Mouse (Mus musculus) MEL-GATA-1-ER (cell line): ENCODE results near the gene Anp32e.
"Not testable (repeated sequence)": the region's sequence is repeated elsewhere in the genome, so short reads cannot be mapped to it uniquely, and the experiment has no call there.

Source experiments
- DNase-seq: peaks from one replicate; pipeline ENCODE4 v3.0.0-alpha.2; 2012; ENCODE audit warnings: low read depth; ENCODE audit errors: extremely low read depth

Anp32e gene

DNA sequence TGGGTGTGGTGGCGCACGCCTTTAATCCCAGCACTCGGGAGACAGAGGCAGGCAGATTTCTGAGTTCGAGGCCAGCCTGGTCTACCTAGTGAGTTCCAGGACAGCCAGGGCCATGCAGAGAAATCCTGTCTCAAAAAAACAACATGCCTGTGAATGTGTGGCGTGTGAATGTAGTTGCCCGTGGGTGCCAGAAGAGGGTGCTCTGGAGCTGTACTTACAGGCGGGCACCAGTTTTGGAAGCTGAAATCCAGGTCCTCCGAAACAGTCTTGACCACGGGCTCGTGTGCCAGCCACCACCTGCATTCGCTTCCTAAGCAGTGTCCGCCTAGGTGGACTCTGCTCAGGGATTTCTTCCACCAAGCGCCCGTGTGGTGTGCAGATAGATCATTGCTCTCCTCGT, 9.8 kb downstream of the Anp32e start:
- DNase-seq, result no peak

DNA sequence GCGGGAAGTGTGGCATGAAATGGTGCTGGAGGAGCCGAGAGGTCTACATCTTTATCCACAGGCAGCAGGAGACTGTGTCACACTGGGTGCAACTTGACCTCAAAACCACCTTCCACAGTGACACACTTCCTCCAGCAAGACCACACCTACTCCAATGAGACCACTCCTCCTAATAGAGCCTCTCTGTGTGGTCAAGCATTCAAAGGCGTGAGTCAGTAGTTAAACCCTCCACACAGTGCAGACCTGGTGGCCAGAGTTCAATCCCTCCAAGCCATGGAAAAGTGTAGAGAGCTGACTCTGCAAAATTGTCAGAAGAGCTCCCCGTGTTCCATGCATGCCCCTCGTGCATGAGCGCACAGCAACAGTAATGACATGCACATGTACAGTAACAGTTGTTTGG, 13.7 kb downstream of the Anp32e start:
- DNase-seq, result no peak

DNA sequence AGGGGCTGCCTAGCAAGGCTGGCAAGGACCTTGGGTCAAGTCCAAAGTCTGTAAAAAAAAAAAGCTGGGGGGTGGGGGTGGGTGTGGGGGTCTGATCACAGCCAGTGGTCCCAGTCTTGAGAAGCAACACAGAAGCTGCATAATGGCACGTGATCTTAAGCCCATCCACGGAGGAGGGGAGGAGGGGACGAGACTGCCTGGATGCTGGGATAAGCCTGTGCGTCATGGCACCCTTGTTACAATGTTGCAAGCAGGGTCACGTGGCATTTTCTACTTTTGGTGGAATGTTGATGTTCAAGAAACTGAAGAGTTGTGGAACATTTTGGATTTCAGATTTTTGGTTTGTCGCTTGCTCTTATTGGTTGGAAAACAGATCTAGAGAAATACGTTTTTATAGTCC, 14.2 kb downstream of the Anp32e start:
- DNase-seq, result no peak

DNA sequence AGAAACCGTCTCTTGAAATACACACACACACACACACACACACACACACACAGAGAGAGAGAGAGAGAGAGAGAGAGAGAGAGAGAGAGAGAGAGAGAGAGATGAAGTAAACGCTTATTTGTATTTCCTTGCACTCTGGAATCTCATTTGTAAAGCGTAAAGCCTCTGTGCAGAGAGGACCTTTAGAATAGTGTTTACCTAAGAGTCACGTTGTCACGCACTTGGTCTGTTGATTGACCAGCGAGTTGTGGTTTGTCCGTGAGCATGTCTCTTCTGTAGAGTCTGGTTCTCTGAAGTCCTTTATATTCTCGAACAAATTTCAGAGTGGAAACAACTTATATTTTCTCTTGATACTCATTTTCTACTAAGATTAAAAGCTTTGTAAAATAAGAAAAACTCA, 15.7 kb downstream of the Anp32e start:
- DNase-seq, result no peak

DNA sequence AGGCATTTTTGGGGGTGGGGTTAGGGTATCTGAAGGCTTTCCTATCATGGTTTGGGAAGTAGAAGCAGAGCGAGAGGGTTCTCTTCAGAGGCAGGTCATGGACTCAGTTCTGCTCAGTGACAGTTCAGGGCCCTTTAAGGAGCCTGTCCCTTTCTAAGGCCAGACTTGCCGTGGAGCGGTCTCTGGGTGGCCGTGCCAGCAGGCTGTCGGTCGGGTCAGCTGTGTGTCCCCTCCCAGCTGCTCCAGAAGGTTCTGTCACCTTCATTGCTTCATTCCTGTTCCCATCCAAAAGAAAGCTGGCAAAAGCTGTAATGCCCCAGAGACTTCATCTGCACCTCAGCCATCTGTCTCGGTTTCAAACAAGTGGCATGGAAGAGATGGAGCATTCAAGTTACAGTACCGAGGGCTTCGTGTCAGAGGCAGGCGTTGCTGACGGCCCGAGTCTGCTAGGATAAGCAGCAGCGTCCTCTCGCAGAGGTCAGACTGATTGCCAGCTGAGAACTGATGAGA, 16.7 kb downstream of the Anp32e start:
- no peak for DNase-seq

DNA sequence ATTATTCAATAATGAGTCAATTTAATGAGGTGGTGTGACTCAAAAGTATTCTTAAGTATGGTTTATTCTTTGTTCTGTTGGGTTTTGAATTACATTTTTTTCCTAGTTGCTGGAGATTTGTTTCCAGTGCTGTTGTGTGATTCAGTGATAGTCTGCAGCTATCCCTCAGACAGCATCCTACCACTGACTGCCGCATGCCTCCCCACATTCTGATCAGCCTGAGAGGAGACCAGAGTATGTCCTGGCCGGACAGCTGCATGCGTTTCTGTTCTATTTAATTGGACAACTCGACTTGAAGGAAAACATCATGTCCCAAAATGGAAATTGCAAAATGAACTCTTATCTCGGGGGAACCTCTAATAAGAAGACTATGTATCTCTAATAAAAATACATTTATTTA, 19.3 kb downstream of the Anp32e start:
- DNase-seq, result no peak

DNA sequence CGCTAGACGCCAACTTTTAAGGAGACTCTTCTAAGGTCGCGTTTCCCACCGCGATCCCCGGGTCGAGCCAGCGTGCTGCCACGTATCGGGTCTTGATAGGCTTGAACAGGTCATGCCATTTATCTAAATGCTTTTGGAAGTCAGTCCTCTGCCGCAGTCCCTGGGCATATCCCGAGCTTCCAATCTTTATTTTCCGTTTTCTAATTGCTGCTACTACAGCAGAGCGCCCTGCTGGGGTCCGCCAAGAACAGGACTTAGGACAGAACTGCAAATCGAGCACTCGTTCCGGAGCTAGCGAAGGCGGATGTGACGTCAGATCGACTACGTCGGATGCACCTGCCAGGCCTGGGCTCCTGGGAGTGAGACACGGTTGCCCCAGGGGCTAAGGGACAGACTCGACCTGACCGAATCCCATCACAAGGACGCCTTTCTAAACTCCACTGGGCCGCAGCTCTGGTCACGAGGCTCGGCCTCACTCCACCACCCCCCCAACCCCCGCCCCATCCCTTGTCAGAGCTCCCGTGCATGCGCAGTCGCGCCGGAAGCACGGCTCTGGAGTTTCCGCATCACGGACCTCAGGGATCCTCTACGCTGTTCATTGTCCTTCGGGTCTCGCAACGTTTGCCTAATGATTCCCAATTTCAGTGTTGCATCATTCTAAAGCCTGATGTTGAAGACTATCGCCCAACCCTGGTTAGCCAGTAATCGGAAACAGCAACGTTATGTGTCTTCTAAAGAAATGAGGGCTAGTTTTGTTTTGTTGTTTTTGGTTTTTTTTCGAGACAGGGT, 21.9 kb downstream of the Anp32e start:
- peak; percentile 96 for DNase-seq

DNA sequence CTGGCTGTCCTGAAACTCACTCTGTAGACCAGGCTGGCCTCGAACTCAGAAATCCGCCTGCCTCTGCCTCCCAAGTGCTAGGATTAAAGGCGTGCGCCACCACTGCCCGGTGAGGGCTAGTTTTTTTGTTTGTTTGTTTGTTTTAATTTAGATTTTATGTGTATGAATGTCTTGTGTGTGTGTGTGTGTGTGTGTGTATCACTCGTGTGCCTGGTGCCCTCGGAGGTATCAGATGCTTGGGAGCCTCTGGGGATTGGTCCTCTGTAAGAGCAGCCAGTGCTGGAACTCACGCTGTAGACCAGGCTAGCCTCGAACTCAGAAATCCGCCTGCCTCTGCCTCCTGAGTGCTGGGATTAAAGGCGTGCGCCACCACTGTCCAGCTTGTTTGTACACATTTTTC, 22.5 kb downstream of the Anp32e start:
- DNase-seq, result not testable (repeated sequence)

DNA sequence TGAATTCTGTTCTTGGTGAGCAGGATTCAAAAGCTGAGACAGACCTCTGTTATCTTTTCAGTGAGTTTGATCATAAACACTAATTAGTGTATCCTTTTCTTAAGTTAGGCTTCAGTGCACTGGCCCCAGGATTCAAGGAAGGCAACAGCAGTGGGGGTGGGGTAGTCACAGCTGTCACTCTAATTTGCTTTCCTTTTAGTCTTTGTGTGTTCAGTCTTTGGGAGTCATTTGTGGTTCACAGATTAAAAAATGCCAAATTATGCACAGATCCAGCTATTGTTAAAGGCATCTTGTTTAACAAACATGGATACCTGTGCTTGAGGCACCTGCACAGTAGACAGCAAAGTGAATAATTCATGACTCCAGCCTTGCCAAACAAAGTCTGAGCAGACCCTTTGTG, 24.0 kb downstream of the Anp32e start:
- no peak for DNase-seq

DNA sequence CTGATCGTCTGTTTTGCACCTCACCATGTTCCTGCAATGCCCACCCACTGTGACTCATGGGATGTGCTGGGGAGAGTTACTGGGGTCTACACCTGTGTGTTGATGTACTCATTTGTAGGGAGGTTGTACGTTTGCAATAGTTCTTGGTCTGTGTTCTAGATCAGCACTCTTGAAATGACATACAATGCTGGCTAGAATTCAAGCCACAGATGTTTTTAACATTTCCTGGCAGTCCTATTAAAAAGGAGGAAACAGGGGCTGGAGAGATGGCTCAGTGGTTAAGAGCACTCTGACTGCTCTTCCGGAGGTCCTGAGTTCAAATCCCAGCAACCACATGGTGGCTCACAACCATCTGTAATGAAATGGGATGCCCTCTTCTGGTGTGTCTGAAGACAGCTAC, 24.5 kb downstream of the Anp32e start:
- no peak for DNase-seq

DNA sequence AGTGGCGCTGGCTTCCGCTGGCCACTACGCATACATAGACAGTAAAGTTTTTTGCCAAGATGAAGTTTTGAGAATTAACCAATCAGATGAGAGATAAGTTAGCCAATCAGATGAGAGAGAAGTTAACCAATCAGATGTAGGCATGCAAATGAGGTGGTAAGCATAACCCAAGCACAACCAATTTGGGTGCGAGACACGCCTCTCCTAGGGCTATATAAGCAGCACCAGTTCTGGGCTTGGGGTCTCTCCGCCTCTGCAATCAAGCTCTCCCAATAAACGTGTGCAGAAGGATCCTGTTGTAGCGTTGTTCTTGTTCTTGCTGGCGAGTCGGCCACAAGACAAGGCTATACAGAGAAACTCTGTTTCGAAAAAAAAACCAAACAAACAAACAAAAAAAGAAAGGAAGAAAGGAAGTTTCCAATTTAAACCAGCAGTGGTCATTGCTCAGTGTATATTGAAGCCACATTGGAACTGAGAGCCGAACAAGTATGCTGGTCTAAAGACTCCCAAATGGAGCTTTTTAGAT, 25.7 kb downstream of the Anp32e start:
- DNase-seq, result not testable (repeated sequence)

DNA sequence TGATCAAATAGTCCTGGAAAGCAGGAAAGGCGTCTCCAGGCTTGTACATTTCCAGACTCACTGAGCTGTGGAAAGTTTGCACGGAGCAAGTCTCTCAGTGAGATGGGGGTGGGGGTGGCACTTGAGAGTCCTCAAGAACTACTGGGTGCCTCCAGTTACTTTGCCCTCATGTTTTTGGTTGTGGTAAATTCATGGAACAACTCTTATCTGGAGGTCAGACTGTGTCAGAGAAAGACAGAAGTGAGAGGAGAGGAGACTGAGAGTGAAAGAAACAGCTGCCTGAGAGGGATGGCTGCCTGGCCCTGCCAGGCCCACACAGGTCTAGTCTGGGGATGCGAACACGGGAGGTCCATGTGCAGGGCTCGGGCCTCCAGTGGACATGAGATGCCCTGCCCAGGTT, 26.3 kb downstream of the Anp32e start:
- no peak for DNase-seq

DNA sequence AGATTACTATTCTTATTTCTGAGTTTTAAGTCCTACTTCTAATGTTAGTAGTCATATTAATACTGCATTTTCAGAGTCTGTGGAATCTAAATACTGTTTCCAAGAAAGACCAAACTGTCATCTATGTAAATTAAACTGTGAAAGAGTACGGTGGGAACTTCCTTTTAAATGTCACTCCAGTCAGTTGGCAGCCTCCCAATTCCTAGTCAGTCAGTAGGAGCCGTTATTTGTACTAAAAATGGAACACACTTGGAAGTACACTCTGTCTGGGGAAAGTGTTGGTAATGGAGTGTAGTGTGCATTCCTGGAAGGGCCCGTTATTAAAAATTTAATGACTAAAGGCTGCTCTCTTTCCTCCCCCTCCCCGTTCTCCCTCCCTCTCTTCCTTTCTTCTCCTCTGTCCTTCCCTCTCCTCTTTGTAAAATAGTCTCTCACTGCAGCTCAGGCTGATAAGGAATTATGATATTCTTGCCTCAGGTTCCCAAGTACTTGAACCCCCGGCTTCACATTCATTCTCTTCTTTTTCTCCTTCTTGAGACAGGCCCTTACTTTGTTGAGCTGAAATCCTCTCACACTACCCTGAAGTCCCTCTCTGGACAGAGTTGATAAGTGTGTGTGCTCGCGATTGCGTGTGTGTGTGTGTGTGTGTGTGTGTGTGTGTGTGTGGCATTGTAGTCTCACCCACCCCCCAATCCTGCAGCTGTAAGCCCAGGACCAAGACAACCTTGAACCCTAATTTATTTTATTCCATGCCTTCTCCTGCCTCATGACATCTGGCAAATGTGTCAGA, 28.5 kb downstream of the Anp32e start:
- DNase-seq, result peak; percentile 97

DNA sequence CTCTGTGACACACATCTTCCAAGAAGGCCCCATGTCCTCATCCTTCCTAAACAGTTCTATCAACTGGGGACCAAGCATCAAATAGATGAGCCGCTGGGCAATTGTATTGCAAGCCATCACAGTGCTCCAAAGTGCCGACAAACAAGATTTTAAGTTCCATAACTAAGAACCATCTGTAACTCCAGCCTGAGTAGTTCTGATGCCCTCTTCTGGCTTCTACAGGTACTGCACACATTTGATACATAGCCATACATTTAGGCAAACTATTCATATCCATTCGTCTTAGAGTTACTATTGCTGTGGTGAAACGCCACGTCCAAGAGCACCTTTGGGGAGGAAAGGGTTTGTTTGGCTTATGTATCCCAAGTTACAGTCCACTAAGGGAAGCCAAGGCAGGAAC, 30.0 kb downstream of the Anp32e start:
- DNase-seq, result peak; percentile 96

DNA sequence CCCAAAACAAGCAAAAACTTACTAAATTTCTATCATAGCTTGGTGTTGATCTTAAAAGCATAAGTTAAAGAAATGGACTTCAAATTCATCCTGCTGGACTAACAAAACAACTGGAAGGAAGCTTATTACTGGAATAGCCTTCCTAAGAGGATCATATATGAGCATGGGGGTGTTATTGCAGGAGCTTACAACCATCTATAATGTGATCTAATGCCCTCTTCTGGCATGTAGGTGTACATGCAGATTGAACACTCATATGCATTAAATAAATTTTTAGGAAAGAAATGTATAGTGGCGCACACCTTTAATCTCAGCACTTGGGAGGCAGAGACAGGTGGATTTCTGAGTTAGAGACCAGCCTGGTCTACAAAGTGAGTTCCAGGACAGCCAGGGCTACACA, 30.8 kb downstream of the Anp32e start:
- DNase-seq, result no peak

DNA sequence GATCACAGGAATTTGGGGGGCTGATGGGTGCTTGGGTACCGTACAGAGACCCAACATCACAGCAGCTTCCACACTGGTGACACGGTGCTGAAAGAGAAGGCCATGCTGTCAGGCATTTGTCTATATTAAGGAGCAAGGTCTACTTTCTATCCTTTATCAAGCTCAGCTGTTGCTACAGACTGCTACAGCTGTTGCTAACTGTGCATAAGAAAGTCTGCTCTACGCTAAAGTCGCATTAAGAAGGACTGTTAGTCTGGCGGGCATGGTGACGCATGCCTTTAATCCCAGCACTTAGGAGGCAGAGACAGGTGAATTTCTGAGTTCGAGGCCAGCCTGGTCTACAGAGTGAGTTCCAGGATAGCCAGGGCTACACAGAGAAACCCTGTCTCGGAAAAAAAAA, 33.1 kb downstream of the Anp32e start:
- not testable (repeated sequence) for DNase-seq

DNA sequence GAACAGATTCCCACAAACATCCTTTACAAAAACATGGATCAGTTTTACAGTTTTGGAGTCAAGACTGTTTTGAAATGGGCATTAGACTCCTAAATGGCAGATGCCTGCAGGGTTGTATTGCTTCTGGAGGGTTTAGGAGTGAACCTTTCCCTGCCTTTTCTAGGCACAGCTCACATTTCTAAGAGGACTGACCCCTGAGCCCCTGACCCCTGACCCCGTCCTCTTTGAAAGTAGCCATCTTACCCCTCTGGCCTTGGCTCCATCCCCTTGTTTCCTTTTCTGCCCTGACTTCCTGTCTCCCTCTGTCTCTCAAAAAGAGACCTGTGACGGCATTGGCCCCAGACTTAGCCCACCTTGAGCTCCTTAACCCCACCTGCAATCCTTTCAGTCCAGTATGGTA, 34.2 kb downstream of the Anp32e start:
- DNase-seq, result no peak

DNA sequence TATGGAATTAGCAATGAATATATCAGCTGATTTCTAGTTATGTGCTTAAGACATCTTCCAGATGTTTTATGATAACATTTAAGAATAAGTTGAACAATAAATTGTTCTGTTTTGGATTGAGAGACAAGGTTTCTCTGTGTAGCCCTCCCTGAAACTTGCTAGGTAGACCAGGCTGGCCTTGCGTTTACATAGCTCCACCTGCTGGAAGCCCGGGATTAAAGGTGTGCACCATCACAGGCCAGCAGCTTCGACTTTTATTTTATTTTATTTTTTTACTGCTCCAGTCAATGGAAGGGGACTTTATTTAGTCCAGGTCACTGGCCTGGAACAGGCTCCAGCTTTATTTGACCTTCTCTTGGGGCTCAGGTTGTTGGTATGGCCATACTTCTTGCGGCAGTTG, 34.6 kb downstream of the Anp32e start:
- no peak for DNase-seq

DNA sequence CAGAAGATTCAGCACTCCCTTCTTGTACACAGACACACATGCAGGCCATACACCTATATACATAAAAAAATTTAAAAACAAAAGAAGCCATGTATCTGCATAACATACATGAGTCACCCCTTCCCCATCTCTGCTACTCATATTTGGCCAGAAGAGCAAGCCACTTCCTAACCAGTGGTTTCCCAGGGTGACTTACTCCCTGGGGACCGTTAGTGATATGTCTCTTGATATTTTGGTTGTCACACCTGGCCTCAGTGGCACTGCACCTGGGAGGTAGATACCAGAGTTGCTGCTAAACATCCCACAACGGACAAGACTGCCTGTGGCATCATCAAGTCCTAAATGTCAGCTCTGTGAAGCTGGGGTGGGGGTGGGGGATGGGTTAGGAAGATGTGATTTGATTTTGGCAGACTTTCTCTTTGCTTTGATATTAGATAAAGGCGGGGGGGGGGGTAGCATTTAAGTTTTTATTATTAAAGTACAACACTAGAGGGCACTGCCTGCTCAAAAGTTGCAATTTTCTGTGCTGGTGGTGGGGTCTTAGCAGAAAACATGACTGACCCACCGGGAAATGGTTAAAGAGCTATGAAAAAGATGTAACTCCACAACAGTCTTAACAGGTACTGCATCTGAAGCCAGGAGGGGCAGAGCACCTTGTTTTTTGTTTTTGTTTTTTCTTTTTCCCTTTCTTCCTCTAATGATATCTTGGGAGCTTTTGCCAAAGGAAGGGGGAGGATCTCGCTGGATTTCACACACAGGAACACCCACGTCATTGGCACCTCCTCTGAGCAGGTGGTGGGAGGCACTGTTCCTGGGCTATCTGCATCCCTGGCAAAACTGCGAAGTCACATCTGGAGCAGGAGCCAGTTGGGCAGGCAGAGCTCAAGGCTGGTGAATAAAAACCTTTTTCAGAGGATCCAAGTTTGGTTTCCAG, 36.7 kb downstream of the Anp32e start:
- DNase-seq, result no peak

DNA sequence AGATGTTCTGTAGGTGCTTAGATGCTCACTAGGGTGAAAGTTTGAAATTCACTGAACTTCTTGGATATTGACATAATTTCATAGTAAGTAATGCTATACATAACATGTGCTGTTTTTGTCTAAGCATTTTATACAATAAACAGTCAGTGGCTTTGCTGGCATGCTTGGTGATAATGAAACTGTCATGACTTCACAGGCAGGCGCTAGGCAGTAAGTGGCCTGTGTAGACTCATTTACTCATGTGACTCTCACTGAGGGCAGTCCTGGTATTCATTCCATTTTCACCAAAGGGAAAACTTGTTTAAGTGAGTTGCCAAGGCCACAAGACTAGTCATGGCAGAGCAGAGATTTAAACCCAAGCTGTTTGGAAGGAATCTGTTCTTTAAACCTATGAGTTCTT, 40.2 kb downstream of the Anp32e start:
- DNase-seq, result no peak

DNA sequence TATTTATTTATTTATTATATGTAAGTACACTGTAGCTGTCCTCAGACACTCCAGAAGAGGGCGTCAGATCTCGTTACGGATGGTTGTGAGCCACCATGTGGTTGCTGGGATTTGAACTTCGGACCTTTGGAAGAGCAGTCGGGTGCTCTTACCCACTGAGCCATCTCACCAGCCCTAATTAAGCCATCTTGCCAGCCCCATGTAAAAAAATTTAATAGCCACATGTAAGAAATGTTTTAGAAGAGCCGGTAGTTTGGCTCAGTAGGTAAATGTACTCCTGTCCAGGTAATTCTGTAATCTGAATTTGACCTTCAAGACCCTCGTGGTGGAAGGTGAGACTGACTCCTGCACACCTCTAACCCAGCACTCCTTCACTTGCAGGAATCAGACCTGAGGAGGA, 41.6 kb downstream of the Anp32e start:
- not testable (repeated sequence) for DNase-seq
